Mouse (Mus musculus) inflammation-experienced regulatory T-cells, adult 6 months (primary cell): Measurements from ENCODE around the gene Rhd. TPM values are rescaled to one million over a fixed set of nuclear protein-coding genes. Genes with fewer than 3 reads are reported as not detected.

Experiments
- ATAC-seq: one replicate; pipeline ENCODE4 v1.8.0; 2017
- polyA plus RNA-seq, 3 experiments: library from polyadenylated mRNA; unstranded; fragments of 100-300 nt; shearing (Covaris generic); gene quantifications; one replicate each; pipeline ENCODE4 v1.2.1; 2017

Rhd gene
- polyA plus RNA-seq, 3 experiments from 2014 or later: 0.31 to 0.36 TPM; not detected in 1

DNA sequence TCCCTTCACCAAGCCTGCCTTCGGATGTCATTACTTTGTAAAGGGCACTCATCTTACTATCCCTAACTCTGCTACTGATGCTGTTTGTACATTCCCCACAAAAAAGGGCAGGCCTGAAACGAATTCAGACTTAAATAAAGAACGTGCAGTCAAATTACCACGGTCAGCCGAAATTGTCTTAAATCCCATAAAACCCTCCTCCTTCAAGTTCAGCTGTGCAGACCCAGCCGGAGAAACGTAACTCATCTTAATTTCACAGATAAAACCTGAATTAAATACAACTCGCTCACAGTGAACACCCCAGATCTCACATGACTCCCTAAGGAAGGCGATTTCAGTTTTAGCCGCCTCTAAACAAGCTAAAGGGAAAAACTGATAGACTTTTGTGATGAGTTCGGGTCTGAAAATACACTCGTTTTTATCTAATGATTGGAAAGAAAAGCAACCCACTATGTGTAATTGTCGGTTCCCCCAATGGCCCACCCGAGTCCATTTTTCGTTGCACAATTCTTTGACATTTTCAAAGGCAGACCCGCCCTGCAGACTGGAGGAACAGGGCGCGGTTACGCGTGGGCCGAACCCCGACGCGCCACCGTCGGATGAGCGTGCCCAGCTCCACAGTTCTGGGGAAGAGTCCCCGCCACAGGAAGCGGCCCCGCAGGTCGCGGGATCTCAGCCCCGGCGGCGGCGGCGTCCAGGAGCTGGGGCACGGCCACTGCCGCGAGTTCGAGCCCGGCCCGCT, 50.0 kb downstream of the Rhd start:
- ATAC-seq: peak; percentile 53

DNA sequence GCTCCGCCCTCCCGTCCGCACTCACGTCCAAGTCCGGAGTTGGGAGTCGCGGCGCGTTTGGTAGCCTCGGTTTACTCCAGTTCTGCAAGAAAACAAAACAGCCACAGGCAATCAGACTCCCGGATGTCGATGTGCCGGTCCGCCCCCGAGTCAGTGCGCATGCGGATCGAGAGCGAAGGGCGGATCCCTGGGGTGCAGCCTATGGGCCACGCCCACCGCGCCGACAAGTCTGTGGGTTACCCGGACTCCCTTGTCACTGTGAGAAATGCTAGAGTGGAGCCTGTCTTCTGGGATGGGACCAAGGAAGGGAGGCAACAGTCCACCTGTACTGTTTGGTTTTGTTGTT, 50.5 kb downstream of the Rhd start, which contains the start of gene Tmem50a:
Tmem50a (minus strand) TSS at position 161 of the 346 bp plus-strand sequence.
- peak; percentile 63 for ATAC-seq

DNA sequence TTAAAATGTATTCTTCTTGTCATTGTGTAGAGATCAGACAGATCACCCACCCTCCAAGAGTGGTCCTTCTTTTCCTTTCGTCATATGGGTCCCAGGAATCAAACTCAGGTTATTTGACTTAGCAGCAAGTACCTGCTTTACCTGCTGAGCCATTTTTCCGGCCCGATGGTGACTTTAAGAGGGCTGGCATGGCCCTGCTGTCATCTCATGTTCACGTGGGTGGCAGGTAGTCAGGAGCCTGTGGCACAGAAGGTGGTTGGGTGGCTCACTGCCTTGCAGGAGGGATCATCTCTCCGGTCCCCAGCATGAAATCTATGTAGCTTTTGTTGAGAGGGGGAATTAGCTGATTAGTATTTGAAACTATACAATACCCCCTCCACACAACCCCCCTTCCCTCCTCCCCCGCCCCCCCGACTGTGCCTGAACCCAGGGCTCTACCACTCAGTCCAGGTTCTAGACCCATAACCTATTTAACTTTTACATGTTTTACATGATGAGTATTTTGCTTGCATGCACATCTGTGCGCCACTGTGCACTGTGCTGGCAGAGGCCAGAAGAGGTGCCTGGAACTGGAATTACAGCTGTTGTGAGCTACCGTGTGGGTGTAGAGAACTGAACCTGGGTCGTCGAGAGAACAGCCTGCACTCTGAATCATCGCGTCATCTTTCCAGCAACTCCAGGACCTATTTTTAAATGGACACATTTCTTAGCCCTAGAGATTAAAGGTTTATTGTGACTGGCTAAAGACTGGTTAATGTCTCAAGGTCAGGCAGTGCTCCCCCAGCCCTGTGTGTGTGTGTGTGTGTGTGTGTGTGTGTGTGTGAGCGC, 51.1 kb downstream of the Rhd start:
- peak; percentile 0 for ATAC-seq

DNA sequence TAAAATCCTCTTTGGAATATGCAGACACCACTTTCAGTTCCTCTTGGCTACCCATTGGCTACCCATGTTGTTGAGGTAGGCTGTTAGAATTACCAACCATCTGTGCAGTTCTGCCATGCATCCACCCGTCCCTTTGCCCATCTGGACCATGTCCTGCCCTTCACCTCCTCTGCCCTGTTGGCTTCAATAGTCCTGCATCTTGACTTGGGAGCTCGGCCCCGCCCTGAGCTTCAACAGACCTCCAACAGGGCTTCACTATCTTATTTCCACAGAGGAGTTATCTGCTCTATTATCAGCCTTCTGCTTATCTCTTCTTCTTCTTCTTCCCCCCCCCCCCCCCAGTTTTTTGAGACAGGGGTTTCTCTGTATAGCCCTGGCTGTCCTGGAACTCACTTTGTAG, 52.9 kb downstream of the Rhd start:
- no peak for ATAC-seq

DNA sequence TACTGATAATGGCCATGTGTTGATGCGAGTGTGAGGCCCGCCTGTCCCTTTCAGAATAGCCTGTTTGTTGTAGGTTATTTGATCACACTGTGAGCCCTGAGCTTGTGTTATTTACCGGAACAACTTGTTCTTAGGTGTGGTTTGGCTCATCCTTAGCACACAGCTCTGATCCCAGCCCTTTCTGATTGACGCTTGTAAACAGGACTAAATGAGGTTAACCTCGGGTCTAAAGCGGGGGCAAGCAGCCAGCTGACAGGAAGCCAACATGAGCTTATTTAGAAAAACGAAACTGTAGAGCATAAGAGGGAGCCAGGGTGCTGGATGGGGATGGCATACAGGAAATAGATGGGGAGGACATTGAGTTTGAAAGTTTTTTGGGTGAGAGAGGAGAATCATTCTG, 54.0 kb downstream of the Rhd start:
- ATAC-seq: peak; percentile 69

DNA sequence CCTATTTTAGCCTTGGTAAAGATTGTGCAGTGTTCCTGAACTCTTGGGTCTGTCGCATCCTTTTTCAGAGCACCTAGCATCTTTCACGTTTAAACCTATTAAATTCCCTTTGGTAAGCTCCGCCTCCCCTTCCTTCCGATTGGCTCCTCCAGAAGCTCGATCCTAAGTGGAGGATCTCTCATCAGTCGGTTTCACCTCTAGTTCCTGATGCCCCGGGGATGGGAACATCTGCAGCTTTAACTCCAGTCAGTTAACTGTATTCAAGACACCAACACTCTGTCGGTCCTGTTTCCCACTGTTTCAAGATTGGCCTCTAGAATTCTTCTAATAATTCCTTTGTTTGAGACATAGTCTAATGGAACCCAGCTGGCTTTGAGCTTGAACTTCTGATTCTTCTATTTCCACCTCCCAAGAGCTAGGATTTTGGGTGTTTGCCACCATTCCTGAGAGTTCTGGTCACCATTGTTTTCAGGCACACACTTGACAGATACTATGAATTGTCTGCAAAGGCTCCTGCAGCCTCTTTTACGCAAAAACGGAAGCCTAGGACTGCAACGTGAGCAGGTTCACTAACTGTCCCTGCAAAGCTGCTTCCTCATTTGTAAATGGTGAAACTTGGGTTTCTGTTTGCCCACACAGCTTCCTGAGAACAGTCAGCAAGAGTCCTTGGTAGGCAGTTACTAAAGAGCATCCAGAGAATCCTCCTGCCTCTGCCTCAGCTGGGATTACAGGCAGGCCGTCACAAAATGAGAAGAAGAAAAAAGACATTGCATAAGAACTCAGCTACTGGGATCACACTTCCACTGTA, 55.6 kb downstream of the Rhd start:
- ATAC-seq: peak; percentile 14

DNA sequence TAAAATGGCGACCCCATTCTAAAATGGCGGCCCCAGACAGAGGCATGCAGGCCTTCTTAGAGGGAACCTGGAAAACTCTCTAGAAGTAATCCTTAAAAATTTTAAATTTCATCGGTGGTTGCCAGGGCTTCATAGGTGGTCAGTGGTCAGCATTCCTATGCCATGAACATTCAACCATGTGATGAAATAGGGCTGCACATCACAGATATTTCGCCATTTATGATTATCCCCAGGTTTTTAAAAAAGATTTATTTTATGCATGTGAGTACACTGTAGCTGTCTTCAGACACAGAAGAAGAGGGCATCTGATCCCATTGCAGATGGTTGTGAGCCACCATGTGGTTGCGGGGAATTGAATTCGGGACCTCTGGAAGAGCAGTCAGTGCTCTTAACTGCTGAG, 56.3 kb downstream of the Rhd start:
- ATAC-seq: no peak

DNA sequence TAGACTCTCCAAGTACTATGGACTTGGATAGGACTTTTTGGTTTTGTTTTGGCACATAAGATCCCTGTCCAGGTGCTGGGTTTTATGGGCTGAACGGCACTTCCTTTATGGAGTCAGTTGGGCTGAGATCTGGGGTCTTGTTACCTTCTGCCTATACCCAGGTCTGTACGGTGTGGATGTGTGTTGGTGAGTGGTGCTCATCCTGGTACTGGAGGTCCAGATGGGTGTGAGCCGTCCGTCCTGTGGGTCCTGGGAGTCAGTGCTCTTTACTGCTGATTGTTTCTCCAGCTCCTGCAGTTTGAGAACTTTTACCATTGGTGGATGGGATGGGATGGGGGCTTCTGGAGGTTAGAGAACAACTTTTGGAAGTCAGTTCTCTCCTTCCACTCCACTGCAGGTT, 57.4 kb downstream of the Rhd start:
- ATAC-seq: no peak

DNA sequence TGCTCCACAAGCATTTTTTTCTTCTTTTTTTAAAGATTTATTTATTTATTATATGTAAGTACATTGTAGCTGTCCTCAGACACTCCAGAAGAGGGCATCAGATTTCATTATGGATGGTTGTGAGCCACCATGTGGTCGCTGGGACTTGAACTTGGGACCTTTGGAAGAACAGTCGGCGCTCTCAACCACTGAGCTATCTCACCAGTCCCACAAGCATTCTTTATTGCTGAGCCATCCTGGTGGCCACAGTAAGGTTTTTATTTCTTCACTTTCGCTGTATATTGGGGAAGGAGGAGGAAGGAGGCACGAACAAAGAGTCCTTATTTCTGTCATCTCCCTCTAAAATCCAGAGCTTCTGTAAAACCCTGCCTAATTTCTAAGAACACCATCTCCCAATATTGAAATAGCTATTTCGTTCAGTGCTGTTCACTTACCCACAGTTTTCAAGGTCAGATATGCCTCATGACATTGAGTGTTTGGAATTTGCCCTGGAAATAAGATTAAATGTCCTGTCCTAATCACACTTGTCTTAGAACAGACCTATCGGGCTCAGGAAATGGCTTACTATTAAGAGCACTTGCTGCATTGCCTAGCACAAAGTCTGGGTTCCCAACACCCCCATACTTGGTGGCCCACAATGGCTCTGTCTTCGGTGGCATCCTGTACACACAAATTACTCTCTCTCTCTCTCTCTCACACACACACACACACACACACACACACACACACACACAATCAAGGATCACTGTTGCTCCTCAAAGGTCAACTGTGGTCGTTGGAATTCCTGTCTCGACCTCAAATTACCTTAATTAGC, 58.0 kb downstream of the Rhd start:
- no peak for ATAC-seq

DNA sequence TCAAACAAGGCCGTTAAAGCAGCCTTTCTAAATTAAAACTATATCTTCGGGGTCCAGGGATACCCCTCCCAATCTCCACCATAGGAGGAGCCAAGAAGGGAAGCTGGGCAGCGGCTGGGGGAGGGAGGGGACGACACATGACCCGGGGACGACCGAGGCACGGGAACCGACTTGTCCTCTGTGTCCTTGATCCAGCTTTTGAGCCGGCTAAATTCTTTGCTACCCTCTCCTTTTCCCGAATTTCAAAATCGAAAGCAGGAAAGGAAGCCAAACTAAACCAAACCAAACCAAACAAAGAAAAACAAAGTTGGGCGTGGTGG, 58.5 kb downstream of the Rhd start:
- ATAC-seq: no peak

DNA sequence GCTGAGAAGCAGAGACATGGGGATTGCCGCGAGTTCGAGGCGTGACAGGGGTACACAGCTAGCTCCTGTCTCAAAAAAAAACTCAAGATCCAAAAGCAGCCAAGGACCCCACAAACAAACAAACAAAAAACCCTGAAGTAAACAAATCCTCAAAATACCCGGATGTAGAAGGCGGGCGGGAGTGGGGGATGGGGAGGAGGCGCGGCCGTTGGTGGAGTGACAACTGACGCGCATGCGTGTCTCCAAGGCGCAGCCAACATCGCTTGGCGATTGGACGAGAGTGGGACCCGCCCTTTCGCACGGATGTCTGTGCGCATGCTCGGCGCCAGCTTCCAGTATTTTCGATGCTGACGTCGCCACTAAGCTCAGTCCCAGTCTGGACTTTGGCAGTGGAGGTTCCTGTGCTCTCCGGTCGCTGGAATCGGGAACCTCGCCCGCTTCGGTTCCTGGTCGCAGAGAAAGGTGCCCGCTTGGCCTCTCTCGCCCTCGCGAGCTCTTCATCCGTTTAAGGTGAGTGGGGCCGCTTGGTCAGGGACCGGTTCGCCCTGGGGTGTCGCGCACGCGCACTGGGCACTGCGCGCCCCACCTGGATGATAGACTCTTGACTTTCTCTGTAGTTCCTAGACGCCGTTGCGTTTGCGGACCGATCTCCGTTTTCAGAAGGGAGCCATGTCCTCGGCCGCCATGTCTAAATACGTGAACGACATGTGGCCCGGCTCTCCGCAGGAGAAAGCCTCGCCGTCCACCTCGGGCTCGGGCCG, 59.1 kb downstream of the Rhd start, which contains the start of gene Rsrp1:
Rsrp1 (plus strand) TSS at position 335 of the 761 bp plus-strand sequence.
- ATAC-seq: peak; percentile 65

DNA sequence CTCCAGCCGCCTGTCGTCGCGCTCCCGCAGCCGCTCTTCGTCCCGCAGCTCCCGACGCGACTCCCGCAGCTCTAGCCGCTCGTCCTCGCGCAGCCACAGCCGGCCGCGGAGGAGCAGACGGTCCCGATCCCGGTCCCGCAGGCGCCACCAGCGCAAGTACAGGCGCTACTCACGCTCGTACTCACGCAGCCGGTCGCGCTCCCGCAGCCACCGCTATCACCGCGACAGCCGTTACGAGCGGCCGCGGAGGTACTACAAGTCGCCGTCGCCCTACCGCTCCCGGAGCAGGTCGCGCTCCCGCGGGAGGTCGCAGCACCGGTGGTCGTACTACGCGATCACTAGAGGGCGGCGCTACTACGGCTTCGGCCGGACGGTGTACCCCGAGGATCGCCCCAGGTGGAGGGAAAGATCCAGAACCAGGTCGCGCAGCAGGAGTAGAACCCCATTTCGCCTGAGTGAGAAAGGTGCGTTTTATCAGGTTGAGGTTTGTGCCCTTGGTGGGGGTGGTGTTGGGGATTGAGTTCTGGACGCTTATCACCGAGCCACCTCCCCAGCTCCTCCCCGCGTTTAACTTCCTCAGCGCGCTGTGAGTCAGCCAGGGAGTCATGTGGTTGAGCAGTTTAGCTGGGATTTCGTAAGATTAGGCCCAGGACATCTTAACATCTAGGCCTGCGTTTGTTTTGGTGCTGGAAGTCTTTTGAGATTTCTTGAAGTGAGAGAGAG, 59.8 kb downstream of the Rhd start:
- ATAC-seq: peak; percentile 22

DNA sequence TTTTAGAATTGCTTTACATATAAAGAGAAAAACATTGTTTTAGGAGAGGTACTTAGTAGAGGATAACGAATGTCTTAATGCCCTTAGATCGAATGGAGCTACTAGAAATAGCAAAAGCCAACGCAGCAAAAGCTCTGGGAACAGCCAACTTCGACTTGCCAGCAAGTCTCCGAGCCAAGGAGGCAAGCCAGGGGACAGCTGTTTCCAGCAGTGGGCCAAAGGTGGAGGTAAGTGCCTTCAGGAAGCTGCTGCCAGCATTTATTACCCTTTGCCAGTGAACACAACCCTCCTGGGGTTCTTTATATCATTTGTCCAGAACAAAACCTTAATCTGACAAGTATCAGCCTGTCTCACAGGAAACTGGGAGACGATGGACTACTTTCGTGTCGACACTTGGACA, 60.9 kb downstream of the Rhd start:
- no peak for ATAC-seq

DNA sequence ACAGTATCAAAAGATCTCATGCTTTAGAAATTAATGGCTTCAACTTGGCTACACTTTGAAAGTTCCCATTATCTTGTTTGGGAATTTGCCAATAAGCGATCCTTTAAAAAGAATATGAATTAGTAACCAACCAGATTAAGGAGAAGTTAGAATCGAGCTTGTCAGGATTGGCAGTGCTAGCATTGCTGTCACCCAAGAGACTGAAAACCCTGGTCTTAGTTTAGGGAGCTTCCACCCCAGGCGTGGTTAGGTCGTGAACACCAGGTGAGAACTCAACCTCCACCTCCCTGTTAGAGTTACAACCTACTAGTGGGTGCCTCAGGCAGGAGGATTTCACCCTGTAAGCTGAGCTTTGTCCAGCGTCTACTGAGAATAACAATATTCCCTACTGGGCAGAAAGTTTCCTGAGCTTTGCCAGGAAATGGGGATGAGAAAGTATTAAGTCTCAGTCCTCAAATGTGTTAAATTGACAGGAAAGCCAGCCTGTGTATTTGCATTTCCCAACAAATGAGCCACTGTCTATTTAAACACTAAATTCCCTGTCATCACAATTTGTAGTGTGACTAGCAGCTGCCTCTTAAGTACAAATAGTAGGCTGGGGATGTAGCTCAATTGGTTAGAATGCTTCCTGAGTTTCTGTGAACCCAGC, 63.6 kb downstream of the Rhd start:
- ATAC-seq: no peak

DNA sequence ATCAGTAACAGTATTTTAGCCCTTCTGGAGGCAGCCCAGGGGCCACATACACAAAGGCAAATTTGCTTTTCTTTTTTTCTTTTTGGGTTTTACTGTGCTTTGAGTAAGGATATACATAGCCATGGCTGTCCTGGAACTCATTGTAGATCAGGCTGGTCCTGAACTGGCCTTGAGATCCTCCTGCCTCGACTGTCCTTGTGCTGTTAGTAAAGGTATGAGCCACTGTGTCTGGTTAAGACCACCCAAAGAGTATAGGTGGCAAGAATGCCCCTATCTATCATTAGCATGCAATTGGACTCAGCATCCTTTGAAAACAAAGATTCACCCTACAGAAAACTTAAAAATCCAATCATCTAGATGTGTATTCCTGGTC, 64.1 kb downstream of the Rhd start:
- no peak for ATAC-seq

DNA sequence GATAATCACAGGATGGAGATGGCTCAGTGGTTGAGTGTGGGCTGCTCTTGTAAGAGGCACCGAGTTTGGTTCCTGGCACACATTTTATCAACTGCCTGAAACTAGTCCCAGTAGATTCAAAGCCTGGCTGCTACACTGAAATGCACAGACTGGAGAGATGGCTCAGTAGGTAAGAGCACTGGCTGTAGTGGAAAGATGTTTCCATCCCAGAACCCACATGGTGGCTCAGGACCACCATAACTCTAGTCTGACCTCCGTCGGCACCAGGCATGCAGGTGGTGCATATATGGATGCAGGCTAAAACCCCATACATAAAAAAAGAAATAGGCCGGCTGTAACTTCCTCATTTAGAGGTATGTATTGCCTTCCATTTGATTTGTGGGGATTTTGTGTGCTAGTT, 65.2 kb downstream of the Rhd start:
- no peak for ATAC-seq

DNA sequence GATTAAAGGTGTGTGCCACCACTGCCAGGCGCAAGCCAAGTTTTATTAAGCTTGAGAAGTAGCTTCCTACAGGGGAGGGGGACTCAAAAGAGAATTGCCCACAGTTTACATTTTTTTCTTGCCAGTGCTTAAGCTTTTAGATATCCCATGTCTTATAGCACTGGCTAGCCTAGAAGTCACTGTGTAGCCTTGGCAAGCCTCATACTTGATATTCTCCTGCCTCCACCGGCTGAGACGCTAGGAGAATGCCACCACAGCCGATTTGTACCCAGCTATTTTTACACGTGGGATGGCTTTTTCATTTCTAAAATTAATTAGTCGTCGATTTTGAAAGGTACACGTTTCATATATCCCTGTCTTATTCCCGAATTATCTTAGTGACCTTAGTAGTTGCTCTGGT, 65.9 kb downstream of the Rhd start:
- ATAC-seq: peak; percentile 4

DNA sequence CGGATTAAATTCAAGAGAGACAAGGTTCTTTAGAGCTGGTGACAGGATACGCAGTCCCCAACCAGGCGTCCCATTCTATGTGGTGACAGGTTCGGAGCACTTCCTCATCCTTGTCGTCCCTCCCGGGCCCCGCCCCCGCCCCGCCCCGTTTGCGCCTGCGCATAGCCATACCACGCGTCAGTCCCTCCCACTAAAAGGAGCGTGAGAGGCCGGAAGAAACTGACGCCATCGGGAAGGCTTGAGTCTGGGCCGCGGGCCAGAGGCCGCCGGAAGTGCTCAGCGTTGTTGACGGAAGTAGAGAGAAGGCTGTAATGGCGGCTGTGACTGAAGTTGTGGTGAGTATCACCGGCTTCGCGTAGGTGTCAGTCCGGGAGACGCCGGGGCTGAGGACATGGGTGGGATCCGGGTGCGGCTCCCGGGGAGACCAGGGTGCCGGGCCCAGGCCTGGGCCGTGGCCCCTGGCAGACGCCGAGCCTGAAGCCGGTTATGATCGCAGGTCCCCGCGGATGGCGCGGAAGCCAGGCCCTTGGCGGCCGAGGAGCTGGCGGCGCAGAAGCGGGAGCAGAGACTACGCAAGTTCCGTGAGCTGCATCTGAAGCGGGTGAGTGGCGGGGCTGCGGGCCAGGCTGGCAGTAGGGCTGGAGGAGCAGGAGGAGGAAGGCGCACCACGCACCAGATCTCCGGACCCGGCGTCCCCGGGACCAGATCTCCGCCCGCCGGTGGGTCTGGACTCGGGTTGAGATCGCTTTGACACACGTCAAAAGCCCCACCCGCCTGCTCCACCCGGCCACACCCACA, 66.5 kb downstream of the Rhd start, which contains the start of gene Syf2:
Syf2 (plus strand) TSS at position 215 of the 798 bp plus-strand sequence.
- ATAC-seq: peak; percentile 83
